Mouse (Mus musculus) ES-E14 (cell line): ENCODE data around the gene Osbpl9.

Experiments used
- CHD2 ChIP-seq: IDR thresholded peaks from 2 replicates; pipeline ENCODE4 v1.6.1; 2014; ENCODE audit warnings: mild to moderate bottlenecking, low read depth, low read length, inconsistent platforms
- HCFC1 ChIP-seq: IDR thresholded peaks from 2 replicates; pipeline ENCODE4 v1.6.1; 2012; ENCODE audit warnings: low read length, inconsistent platforms, borderline replicate concordance; ENCODE audit not compliant: insufficient read depth
- MAFK ChIP-seq: IDR thresholded peaks from 2 replicates; pipeline ENCODE4 v1.6.1; 2014; ENCODE audit warnings: mild to moderate bottlenecking, low read depth, low read length, inconsistent platforms; ENCODE audit not compliant: insufficient read depth
- ZNF384 ChIP-seq: IDR thresholded peaks from 2 replicates; pipeline ENCODE4 v1.6.1; 2012; ENCODE audit warnings: low read depth, low read length, inconsistent platforms

GRCm38 (mm10) chr4:109025061-109025460 lies 177.0 kb downstream of the Osbpl9 start:
- TF ChIP-seq CHD2: no peak
- no peak for TF ChIP-seq HCFC1
- no peak for TF ChIP-seq MAFK
- TF ChIP-seq ZNF384: no peak
